Mouse (Mus musculus): Measurements from ENCODE around the gene Gm16181.

The Gm16181 gene

DNA sequence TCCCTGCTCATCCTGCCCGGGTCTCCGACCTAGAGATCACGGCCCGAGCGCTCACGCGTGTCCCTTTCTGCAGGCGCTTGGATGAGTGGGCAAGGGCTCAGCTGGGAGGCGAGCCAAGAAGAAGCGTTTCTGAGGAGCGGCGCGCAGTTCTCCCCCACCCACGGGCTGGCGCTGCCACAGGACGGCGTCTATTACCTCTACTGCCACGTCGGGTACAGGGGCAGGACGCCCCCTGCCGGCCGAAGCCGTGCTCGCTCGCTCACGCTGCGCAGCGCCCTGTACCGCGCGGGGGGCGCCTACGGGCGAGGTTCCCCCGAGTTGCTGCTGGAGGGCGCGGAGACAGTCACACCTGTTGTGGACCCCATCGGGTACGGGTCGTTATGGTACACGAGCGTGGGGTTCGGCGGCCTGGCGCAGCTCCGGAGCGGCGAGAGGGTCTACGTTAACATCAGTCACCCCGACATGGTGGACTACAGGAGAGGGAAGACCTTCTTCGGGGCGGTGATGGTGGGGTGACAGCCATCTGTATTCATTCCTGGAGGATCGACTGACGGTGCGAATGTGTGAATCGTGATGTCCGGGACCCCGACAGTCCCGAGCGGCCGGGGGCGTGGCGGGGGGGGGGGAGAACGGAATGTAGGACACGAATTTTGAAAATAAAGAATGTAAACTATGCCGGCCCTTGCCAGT lies 24.9 kb upstream of the Gm16181 start:
- DNase-seq (ENCODE audit: low spot score in 2 of 2): peak; percentile 65 to 76

DNA sequence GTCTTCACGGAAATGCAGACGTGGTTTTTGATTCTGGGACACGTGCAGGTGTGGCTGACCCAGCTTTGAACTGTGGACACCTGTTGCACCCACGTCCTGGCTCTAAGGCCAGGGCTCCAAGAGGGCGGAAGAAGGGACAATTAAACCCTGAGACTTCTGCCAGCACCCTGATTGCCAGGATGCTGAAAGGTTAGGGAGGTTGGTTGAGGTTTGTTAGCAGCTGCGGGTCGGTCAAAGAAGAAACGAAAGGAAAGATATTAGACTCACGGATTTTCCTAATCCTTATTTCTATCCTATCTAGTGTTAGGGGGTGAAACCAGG lies 24.4 kb upstream of the Gm16181 start:
- no peak for DNase-seq (ENCODE audit: low spot score in 2 of 2)

DNA sequence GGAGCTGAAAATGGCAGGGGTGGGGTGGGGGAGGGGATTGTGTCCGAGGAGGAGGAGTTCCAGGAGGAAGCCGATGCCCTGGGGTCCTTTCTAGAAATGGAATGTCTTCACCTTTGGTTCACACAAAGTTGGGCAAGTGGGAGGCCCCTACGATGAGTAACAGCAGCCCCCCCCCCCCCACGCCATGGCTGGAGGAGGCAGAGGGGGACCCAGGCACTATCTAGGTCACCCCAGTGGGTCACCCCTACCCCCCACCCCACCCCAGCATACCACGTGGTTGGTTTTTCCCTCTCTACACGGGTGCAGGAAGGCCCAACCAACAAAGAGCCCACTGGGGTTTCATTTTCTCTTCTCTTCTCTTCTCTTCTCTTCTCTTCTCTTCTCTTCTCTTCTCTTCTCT lies 23.5 kb upstream of the Gm16181 start:
- no peak for DNase-seq (ENCODE audit: low spot score in 2 of 2)

DNA sequence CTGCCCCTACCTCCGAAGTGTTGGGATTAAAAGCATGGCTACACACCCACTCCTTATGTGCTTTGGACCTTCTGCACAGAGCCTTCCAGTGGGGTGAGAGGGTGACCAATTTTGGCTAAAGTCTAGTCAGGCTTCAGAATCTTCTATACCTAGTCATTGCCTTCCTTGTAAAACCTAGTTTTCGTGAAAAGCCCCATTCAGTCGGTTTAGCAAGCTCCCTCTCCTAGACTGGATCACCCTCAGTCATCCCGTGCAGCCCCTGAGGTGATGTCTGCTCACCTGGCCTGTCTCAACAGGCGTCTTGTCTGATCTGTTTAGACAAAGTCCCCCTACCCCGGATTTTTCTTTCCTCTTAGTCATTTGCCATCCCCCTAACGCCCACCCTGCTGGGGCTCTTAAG lies 22.6 kb upstream of the Gm16181 start:
- no peak for DNase-seq (ENCODE audit: low spot score in 2 of 2)

DNA sequence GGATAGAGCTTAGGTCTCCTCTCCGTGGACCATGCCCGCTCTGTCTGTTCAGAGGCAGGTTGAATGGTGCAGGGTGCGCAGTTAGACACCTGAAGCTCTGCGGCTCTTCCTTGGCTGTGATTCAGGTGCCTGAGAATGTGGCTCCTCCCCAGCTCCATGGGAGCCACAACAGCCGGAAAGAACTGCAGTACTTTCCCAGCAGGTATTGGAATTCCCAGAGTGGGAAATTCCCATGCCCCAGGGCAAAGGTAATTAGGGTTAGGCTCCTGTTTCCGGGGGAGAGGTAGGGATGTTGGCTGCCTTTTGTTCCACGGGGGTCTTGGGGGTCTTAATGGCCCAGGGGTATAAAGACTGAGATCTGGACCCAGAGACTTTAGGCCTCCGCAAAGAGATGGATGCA lies 21.7 kb upstream of the Gm16181 start:
- no peak for DNase-seq (ENCODE audit: low spot score in 2 of 2)

DNA sequence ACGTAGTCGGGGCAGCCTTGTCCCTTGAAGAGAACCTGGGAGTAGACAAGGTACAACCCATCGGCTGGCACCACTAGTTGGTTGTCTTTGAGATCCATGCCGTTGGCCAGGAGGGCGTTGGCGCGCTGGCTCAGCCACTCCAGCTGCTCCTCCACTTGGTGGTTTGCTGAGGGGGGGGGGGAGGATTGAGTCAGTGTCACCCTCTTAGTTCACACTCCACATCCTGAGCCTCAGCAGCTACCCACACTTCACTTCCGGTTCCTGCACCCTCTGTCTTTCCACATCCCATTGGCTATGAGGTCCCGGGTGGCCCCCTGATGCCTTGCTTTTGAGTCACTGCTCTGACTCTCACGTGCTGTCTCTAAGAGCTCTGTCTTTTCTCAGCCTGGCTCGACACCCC lies 20.2 kb upstream of the Gm16181 start:
- DNase-seq (ENCODE audit: low spot score in 2 of 2): no peak

DNA sequence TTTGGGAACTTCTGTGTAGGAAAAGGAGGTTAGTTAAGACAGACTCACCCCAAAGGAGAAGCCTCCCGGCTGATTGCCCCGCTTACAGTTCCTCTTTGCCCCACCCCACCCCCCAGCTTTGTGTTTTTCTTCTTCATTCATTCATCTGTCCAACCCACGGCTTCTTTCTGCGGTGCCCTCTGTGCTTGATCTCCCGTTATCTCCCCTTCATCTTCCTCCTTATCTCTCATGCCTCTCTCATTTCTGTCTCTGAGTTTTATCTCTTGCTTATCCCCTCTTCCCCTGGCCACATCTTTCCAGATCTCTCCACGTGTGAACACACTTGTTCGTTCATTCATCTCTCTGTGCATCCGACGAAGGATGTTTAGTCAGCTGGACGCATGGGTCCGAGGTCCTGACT lies 19.5 kb upstream of the Gm16181 start:
- no peak for DNase-seq (ENCODE audit: low spot score in 2 of 2)

DNA sequence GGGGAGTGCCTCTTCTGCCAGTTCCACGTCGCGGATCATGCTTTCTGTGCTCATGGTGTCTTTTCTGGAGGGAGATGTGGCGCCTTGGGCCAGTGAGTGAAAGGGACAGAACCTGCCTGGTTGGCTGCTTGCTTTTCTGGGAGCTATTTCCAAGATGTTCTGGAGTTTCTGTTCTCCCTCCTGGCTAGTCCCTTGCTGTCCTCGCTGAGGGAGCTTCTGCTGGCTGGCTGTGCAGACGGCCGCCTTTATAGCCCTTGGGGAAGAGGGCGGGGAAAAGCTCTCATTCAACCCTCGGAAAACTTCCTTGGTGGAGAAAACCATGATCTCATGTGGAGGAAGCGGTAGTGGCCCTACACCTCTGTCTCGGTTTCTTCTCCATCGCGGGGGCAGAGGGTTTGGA lies 18.8 kb upstream of the Gm16181 start, which contains the start of gene Tnf:
Gene Tnf, minus strand, starts transcription at position 221 of the 400 bp plus-strand sequence.
- DNase-seq (ENCODE audit: low spot score in 2 of 2): no peak

DNA sequence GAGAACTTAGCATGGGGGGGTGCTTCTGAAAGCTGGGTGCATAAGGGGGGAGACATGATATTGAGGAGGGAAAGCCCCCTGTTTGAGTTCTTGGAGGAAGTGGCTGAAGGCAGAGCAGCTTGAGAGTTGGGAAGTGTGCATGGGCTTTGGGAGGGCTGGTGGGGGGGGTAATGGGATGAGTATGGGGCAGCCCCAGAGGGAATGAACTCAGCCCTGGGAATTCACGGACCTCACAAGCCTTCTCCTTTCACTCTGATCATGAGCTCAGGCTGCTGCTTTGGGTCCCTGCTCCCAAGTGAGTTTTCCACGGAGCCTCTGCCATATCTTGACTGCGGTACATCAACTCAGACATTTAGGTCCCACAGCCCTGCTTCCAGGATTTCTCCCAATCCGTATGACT lies 18.2 kb upstream of the Gm16181 start:
- DNase-seq (ENCODE audit: low spot score in 2 of 2): no peak

DNA sequence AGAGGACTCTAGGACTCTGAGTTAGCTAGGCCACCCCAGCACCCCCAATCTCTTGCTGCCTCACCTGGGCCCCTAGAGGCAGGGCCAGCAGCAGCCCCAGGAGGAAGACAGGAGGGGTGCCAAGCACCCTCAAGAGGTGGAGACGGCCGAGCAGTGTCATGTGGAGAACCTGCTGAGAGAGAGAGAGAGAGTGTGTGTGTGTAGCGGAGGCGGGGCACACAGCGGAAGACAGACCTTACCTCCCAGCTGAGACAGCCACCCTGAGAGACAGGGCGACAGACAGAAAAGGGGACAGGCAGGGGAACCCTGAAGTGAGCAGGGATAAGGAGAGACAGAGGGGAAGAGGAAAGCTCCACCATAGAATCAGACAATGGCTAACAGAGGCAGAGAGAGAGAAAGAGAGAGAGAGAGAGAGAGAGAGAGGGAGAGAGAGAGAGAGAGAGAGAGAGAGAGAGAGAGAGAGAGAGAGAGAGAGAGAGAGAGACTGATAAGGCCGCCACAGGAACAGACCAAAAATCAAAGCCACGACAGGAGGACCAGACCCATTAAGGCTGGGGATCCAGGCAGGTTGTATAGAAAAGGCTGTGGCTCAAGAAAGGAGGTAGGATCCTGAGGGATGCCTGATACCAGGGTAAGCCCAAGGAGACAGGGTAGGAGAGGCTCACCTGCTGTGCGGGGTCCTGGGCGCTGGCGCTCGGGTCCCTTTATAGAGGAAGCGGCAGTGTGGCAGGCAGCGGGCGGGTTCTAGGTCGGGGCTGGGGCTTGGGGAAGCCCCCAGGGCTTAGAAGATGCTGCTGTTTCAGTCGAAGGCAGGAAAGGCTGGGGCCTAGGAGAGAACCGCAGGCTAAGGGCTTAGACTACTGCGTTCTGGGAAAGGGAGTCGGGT lies 15.9 kb upstream of the Gm16181 start, which contains the start of gene Lta:
Gene Lta, minus strand, starts transcription at position 858 of the 886 bp plus-strand sequence.
- no peak for DNase-seq (ENCODE audit: low spot score in 2 of 2)

DNA sequence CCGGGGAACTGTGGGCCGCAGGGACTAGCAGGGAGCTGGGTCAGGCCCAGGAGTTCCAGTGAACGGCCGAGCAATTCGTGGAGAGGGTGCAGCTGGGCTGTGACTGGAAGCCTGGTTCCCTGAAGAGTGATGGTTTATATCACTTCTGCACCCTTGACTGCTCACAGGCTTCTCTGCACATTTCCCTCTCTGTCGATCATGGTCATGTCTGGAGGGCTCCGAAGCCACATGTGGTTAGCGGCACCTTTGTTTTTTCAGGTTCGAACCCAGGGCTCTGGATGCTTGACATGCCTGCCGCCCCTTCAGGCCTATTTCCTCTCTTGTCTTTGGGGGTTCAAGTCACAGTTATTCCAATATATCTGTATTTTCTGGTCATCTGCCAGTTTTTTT lies 15.3 kb upstream of the Gm16181 start:
- DNase-seq (ENCODE audit: low spot score in 2 of 2): no peak

DNA sequence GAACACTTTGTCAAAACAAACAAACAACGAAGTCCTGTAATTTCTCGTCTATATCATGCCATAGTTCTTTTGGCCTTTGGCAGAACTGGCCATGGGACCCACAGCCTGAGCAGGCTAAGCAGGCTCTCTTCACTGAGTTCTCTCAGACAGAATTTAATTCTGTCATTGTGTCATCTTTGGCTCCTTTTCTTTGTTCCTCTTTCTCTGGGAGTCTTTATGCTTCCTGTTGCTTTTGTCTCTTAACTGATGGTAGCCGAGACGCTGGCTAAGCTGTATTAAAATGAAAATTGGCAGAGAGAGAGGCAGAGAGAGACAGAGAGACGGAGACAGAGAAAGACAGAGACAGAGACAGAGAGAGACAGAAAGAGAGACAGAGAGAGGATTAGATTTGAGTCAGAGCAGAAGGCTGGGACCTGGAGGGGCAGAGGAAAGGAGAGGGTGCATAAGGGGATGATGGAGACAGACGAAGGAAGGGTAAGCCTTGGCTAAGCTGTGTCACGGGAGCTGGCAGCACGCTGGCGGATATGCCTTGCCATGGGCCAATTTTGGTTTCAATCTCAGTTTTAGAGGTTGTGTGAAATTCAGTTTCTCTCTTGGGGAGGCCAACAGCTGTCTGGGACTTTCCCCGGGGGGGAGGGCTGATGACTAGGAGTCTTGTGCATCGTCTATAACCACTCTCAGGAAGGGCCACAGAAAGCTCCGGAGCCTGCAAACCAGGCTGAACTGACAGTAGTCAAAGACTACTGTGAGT lies 10.7 kb upstream of the Gm16181 start:
- DNase-seq (ENCODE audit: low spot score in 2 of 2): no peak

DNA sequence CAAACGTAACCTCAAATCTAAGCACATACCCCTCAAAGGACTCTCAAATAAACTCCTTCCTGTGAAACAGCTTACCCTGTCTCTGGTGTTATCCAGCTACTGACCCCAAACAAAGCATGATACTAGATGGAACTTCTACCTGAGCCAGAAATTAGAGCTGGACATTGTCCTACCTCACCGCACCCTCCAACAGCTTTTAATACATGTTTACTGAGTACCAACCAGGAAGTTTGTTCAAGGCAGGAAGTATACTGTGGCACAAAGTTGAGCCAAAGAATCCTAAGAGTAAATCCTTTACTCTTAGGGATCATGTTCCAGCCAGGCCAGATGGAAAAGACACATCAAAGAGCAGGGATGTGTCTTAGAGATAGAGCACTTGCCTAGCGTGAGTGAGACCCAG lies 10.0 kb upstream of the Gm16181 start:
- no peak for DNase-seq (ENCODE audit: low spot score in 2 of 2)

DNA sequence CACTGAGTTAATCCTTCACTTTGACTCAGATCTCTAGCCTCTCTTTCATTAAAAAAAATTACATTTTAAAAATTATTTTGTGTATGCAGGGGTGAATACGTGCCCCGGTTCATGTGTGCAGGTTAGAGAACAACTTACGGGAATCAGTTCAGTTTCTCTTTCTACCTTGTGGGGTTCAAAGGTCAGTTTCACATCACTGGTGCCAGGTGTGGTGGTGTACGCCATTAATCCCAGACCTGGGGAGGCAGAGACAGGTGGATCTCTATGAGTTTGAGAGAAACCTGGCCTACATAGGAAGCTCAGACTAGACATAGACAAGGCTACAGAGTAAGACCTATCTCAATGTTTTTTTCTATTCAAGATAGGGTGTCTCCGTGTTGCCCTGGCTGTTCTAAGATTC lies 7.6 kb upstream of the Gm16181 start:
- DNase-seq (ENCODE audit: low spot score in 2 of 2): no peak

DNA sequence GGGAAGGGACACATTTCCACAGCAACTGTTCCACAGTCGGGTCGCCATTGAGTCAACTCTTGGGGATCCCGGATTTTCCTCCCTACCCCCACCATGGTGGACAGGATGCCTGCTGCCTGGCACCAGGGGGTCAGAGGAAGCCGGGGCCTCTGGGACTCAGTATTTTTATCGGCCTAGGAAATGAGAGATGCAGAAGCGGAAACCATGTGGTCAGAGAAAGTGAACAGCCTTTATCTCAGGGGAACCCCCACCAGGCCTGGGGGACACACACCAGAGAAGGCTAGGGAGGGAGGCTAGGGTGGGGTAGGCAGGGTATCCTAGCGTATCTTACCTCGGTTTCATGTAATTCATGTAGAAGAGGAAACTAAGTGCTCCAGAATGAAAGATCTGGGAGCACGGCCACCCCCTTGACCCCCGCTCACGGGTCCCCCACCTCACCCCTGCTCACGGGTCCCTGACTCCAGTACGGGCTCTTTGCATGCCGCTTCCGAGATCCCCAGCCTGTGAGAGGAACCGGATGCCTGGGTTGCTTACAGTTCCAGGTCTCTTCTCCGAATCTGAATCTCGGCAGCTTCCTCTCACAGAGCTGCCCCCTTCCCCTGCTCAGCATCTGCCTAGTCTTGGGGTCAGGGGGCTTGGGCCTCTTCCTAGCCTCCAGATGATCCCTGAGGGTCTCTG lies 2.0 kb upstream of the Gm16181 start:
- DNase-seq (ENCODE audit: low spot score in 2 of 2): no peak

DNA sequence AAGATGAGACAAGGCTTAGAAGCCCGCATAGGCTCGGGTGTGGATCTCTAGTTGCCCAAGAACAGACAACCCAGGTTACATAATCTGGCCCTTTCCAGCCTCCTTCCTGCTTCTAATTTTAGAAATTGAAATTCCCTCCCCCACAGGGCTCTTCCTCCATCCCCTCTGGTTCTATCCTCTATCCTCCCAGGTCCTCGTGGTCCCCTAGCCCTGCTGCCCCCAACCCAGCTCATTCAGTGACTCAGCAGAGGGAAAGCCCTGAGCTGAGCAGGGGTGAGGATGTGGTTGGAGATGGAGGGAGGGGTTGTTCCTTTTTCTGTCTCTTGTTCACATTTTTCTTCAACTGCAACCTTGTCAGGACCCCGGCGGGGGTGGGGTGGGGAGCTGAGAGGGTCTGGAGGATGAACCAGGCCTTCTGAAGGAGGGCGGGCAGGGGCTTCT lies 1.0 kb upstream of the Gm16181 start:
- no peak for DNase-seq (ENCODE audit: low spot score in 2 of 2)

DNA sequence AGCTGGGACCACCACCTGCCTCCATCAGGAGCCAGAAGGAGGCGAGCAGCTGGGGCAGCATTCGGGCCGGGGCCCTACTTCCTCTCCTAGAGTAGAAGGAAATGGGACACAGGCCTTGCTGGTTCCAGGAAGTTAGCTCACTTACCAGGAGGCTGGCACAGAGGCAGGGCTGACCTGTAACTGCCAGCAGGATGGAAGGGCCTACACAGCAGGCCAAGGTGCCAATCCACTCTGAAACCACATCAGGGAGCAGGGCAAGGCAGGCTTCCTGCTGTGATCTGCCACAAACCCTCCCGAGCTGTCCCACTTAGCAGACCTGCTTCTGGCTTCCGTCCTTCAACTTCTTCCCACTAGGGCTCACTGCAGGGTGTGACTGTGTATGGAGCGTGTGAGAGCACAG lies 1.7 kb downstream of the Gm16181 start:
- DNase-seq (ENCODE audit: low spot score in 2 of 2): no peak

DNA sequence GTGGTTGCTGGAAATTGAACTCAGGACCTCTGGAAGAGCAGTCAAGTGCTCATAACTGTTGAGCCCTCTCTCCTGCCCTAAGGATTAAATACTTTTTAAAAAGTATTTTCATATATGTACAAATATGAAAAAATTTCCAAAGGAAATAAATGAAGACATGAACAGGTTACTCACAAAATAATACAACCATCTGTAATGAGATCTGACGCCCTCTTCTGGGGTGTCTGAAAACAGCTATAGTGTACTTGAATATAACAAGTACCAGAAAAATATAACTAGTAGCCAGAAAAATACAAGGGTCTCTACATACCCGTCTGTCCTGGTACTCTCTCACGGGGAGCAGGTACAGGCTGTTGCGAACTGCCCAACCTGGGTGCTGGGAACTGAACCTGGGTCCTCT lies 4.0 kb downstream of the Gm16181 start:
- no peak for DNase-seq (ENCODE audit: low spot score in 2 of 2)

DNA sequence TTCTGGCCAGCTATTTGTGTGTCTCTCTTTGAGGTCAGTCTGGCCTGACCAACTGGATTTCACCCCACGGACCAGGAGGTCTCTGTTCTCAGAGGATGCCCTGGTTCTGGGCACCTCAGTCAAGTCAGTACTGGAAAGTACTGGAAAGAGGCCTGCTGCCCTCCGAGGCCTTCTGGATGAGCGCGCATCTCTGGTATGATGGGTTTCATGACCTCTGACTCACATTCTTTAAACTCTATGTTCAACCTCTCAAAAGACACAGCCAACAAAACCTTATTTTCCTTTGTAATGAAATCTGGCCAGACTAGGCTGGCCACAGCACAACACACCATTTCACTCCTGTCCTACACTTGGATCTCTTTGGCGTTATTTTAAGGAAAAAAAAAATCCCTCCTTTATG lies 4.8 kb downstream of the Gm16181 start:
- DNase-seq (ENCODE audit: low spot score in 2 of 2): no peak

DNA sequence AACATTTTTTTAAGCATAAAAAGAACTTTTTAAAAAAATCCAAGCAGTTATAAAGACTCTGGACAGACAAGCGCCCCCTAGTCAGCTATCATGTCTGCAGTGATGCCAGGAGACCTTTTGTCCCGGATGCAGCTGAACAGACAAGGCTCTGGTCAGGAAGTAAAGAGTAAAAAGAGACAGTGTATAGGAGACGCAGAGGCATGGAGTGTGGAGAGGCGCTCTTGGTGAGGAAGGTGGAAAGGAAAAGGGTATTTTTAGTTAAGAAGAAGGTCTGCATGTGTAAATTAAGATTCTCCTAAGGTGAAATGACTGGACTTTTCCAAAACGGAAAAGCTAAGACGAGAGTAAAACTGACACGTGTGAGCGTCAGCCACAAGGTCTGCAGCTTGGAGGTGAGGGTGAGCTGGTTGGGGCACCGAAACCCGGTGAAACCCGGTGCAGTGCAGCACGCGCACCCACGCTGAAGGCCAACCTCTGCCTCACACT lies 6.0 kb downstream of the Gm16181 start:
- DNase-seq (ENCODE audit: low spot score in 2 of 2): no peak

DNA sequence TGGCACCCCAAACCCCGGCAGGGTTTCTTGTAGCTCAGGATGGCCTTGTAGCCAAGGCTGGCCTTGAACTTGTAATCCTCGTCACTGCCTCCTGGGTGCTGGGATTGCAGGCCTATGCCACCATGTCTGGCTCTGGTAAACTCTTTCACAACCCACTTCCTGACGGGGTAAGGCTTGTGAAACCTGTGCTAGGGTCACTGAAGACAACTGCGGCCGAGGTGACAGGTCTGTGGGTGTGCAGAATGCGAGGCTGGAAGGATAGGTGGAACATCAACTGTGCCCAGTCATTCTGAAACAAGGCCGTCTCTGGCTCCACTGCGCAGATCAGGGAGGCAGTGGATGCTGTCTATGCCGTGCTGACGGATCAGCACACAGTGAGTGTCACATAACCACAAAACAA lies 10.4 kb downstream of the Gm16181 start:
- DNase-seq (ENCODE audit: low spot score in 2 of 2): no peak

DNA sequence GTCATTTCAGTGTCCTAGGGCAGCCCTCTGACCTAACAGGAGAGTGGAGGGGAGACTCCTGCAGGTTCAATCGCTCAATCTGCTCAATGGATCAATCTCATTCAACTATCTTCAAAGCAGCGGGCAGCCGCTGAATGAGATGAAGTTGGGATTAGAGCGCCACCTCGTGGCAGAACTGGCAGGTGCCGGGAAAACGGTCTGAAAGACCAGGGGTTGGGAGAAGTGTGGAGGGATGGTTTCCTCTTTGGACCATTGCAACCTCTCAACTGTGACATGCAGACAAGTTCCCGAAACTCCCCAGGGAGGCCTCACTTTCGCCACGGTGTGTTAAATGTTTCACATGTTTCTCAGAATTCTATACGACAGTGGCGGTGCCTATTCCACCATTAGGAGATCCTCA lies 11.4 kb downstream of the Gm16181 start:
- DNase-seq (ENCODE audit: low spot score in 2 of 2): peak in 1 of 2 experiments; percentile 78

All from frontal cortex, postnatal 10 days (tissue).